Mouse (Mus musculus): ENCODE data around the gene Pitx2. TPM values are rescaled to one million over a fixed set of nuclear protein-coding genes. Genes with fewer than 3 reads are reported as not detected.
A peak's percentile ranks its signal among the peaks of the same experiment; 100 is the strongest.

Gene Pitx2
- polyA plus RNA-seq, 1 experiment: 9.9 TPM

- no peak for DNase-seq
- 69% methylated on average over 5 of the region's 5 CpGs for WGBS
- TF ChIP-seq CTCF (conservative IDR thresholded peaks at IDR 0.05; ENCODE audit: insufficient read depth, insufficient read length, low read depth, low read length) (peak; percentile 36), POLR2A (IDR thresholded peaks at IDR 0.05; ENCODE audit: low read depth, low read length) (no peak)
- no peak overlapping the region for H3K4me3 ChIP-seq (ENCODE audit: insufficient read depth, low read depth, low read length)
- H3K36me3 ChIP-seq (ENCODE audit: control insufficient read depth, insufficient read depth, low read length): no peaks in the 10 kb centered on the region
- H3K27ac ChIP-seq (ENCODE audit: insufficient read depth, low read depth, low read length): no peak overlapping the region
- H3K27me3 ChIP-seq (replicated peaks; ENCODE audit: control insufficient read depth, insufficient read depth, low read length): no peaks in the 10 kb centered on the region
- H3K4me1 ChIP-seq (ENCODE audit: control insufficient read depth, insufficient read depth, low read length): no peaks in the 10 kb centered on the region
Observed at GRCm38 (mm10) chr3:129258497-129258896, 58.8 kb downstream of the Pitx2 start.

Other genes with a start within 250 kb of the Pitx2 start
- gene Enpep, start 132.8 kb downstream of the Pitx2 start, polyA plus RNA-seq (2012; rRNA removed): 41.7 and 52.4 TPM in 2 replicates

Measured in kidney, adult 2 months (tissue).